Mouse (Mus musculus): ENCODE results near the gene Vav2. TPM values are rescaled to one million over a fixed set of nuclear protein-coding genes. Genes with fewer than 3 reads are reported as not detected.

Gene Vav2
- polyA plus RNA-seq, 1 experiment = 4.5 TPM

GRCm38 (mm10) chr2:27304074-27304473 is 122.8 kb downstream of the Vav2 start:
- TF ChIP-seq GATA1 (IDR thresholded peaks at IDR 0.05; ENCODE audit: low read length) = no peak

GRCm38 (mm10) chr2:27301444-27302111 is 125.3 kb downstream of the Vav2 start:
- no peak for TF ChIP-seq GATA1 (IDR thresholded peaks at IDR 0.05; ENCODE audit: low read length)

GRCm38 (mm10) chr2:27300725-27301443 is 125.9 kb downstream of the Vav2 start:
- TF ChIP-seq GATA1 (IDR thresholded peaks at IDR 0.05; ENCODE audit: low read length) = no peak

GRCm38 (mm10) chr2:27296656-27297406 is 130.0 kb downstream of the Vav2 start:
- TF ChIP-seq GATA1 (IDR thresholded peaks at IDR 0.05; ENCODE audit: low read length) = no peak

GRCm38 (mm10) chr2:27294777-27295176 is 132.1 kb downstream of the Vav2 start:
- TF ChIP-seq GATA1 (IDR thresholded peaks at IDR 0.05; ENCODE audit: low read length) = no peak

DNA sequence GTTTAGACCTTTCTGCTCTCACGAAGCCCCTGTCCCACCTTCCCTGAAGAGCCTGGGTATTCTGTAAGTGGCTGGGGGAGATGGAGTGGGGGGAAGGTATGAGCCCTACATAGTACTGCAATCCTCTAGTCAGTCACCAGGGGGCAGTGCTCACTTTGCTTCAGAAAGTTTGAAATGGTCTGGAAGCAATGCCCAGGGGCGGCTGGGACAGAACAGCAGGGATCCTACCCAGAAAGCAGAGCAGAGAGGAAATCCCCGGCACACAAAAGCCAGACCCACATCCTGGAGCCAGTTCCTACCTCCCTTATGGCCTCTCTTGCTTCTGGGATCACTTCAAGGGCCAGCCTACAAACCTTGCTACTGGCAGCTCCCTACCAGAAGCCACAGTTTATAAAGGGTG is 137.8 kb downstream of the Vav2 start:
- no peak for TF ChIP-seq GATA1 (IDR thresholded peaks at IDR 0.05; ENCODE audit: low read length)

DNA sequence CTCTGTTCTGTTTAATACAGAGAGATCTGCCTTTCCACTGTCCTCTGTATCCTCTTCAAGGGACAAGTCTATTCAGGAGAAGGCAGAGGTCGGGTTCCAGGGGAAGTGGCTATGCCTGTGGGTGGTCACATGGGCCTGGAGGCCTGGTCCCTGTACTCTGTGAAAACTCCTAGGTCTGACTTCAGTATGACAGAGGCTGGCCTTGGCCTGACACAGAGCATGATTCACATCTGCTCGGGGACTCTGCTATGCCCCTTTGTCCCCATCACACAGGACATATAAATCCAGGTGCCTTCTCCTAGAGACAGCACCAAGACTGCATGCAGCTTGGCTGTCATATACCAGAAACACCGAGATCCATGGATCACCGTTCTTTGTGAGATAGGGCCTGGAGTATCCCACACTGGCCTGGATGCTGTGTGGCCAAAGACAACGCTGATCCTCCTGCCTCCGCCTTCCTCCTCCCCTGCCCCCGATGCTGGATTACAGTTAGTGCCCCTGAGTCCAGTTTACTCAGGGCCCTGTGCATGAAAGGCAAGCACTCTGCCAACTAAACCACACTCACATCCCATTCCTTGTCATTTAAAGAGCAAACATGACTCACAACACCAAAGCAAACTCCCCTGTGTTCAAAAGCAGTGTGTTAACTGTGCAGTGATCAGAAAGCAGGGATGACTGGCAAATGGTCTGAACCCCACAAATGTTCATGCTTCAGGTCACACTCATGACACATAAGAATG is 139.7 kb downstream of the Vav2 start:
- TF ChIP-seq GATA1 (IDR thresholded peaks at IDR 0.05; ENCODE audit: low read length) = no peak

DNA sequence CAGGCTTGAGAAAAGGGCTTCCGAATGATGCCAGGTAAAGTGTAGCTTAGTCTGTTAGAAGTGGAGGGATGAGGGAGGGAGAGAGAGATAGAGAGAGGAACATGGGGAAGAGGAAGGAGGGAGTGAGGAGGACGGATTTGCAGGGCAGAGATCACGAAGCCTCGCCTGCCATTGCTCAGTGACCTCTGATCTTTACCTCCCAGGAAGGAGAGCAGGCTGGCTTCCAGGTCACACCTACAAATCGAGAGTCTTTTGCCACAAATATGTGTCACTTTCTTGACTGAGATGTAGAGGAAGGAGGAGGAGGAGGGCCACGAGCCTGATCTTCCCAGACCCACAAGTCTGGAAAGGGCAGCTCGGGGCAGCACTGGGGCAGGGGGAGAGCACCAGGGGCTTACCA is 142.4 kb downstream of the Vav2 start:
- TF ChIP-seq GATA1 (IDR thresholded peaks at IDR 0.05; ENCODE audit: low read length) = no peak

- TF ChIP-seq GATA1 (IDR thresholded peaks at IDR 0.05; ENCODE audit: low read length) = no peak
These were observed 145.1 kb downstream of the Vav2 start for GRCm38 (mm10) chr2:27281771-27282170.

DNA sequence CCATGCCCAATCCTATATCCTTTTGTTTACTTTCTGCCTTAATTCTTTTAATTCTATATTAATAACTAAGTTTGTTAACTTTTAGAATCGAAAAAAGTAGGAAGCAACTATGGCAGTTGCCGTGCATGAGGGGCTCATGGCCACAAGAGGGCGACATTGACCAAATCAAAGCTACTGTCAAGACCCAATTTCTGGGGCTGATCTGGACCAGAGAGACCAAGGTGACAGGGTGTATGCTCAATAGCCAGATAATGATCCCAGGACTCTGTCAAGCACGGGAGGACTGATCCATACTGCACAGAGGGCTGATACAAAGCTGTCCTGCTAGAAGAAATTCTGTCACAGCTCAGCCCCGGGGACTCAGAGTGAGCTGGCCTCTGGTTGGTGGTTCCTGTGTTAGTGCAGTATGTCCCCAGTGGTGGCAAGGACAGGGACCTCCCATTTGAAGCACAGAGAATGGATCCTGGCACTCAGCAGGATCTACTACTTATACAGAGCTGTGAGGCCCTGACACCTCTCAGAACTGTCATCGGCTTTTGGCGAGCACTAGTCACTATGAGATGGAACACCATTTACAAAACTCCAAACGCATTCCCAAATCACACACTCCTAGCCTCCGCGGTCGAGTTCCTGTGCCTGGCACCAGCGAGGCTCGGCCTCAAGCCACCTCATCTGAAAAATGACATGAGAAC is 145.8 kb downstream of the Vav2 start:
- TF ChIP-seq GATA1 (IDR thresholded peaks at IDR 0.05; ENCODE audit: low read length) = no peak

DNA sequence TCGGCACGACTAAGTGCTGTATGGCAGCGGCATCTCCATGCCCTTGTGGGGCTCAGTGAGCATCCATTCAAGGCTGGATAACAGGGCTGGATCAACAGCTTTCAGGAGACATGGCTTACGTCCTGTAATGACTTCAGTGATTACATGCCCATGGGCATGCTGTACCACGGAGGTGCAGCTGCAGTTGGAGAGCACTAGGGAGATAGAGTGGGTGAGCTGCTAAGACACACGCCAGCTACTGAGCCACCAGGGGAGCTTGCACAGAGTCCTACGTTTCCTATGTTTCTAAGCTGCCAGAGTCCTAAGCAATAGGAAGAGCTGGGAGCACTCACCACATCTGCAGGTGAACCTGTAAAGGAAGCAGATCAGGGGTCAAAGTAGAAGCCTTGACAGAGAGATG is 148.0 kb downstream of the Vav2 start:
- no peak for TF ChIP-seq GATA1 (IDR thresholded peaks at IDR 0.05; ENCODE audit: low read length)

- no peak for TF ChIP-seq GATA1 (IDR thresholded peaks at IDR 0.05; ENCODE audit: low read length)
These were observed 158.5 kb downstream of the Vav2 start for GRCm38 (mm10) chr2:27268325-27268724.

DNA sequence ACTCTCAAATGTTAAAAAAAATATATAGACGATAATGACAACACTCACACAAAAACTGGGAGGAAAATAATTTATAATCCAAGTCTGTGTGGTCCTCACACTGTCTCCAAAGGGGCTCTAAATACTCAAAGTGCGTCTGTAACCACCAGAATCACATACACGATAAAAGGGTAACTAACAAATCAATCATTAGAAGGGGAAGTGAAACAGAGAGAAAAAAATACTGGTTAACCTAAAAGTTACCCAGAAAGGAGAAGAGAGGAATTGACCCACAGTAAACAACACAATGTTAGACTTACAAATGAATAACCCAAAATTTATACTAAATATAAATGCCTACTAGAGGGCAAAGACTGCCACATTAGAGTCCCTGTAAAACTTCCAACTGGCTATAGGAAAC is 161.0 kb downstream of the Vav2 start:
- no peak for TF ChIP-seq GATA1 (IDR thresholded peaks at IDR 0.05; ENCODE audit: low read length)

- TF ChIP-seq GATA1 (IDR thresholded peaks at IDR 0.05; ENCODE audit: low read length) = no peak
These were observed 163.8 kb downstream of the Vav2 start for GRCm38 (mm10) chr2:27262984-27263383.

GRCm38 (mm10) chr2:27251434-27251833 is 175.4 kb downstream of the Vav2 start:
- TF ChIP-seq GATA1 (IDR thresholded peaks at IDR 0.05; ENCODE audit: low read length) = no peak
